Mouse (Mus musculus): ENCODE results near the gene Tlnrd1.

DNA sequence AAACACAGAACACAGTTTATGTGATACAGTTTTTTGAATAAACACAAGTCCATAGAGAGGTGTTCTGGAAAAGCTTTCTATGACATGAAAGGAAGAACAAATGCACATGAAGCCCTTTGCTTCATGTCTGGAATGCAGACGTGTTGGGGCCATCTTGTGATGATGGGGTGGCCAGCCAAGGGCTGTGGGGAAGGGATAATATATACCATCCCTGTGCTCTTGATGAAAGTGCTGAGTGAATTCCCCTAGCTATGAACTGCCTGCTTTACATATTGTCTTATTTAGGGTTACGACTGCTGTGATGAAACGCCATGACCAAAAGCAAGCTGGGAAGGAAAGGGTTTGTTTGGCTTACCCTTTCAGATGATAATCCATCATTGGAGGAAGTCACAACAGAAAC is 39.3 kb downstream of the Tlnrd1 start:
- no peak for TF ChIP-seq CTCF (IDR thresholded peaks at IDR 0.05; ENCODE audit: extremely low read depth, insufficient read length, insufficient replicate concordance, low read depth, low read length)
- no peak for TF ChIP-seq POLR2A (IDR thresholded peaks at IDR 0.05; ENCODE audit: low read depth, low read length)
